Mouse (Mus musculus): ENCODE results near the gene Wwc2. TPM values are rescaled to one million over a fixed set of nuclear protein-coding genes. Genes with fewer than 3 reads are reported as not detected.

Gene Wwc2
- polyA plus RNA-seq, 1 experiment from 2014 or later: 12.7 TPM

GRCm38 (mm10) chr8:47941028-47941427 lies 49.7 kb downstream of the Wwc2 start:
- H3K4me2 ChIP-seq (ENCODE audit: low read depth, low read length): no peak overlapping the region
- no peak overlapping the region; the same call in 1 of the 2 replicates for H3K27ac ChIP-seq (replicated peaks; ENCODE audit: low read depth, low read length)
- WGBS: 78% methylated on average over 4 of the region's 5 CpGs
- no peak overlapping the region for H3K4me3 ChIP-seq (ENCODE audit: low read depth, low read length)
- peak; percentile 56 for DNase-seq (ENCODE audit: low spot score)
- H3K36me3 ChIP-seq (ENCODE audit: control insufficient read depth, insufficient read depth, low read length): no peaks in the 10 kb centered on the region
- ATAC-seq (ENCODE audit: low read depth): no peak
- no peaks in the 10 kb centered on the region for H3K9me3 ChIP-seq (ENCODE audit: control insufficient read depth, low read length)
- peaks cover 13% of the 10 kb centered on the region for H3K4me1 ChIP-seq (ENCODE audit: control insufficient read depth, insufficient read depth, low read length)
- no peak overlapping the region for H3K9ac ChIP-seq (ENCODE audit: low read depth, low read length)
- no peaks in the 10 kb centered on the region for H3K27me3 ChIP-seq (replicated peaks; ENCODE audit: control insufficient read depth, insufficient read depth, low read length)

GRCm38 (mm10) chr8:47939933-47940870 lies 50.5 kb downstream of the Wwc2 start:
- Histone ChIP-seq H3K4me2 (ENCODE audit: low read depth, low read length) (no peak overlapping the region), H3K9me3 (ENCODE audit: control insufficient read depth, low read length) (no peaks in the 10 kb centered on the region), H3K36me3 (ENCODE audit: control insufficient read depth, insufficient read depth, low read length) (no peaks in the 10 kb centered on the region), H3K9ac (ENCODE audit: low read depth, low read length) (no peak overlapping the region), H3K27ac (replicated peaks; ENCODE audit: low read depth, low read length) (peak overlapping the region; percentile 48), H3K27me3 (replicated peaks; ENCODE audit: control insufficient read depth, insufficient read depth, low read length) (no peaks in the 10 kb centered on the region), H3K4me3 (ENCODE audit: low read depth, low read length) (no peak overlapping the region), H3K4me1 (ENCODE audit: control insufficient read depth, insufficient read depth, low read length) (peaks cover 13% of the 10 kb centered on the region)
- DNase-seq (ENCODE audit: low spot score) (no peak), ATAC-seq (ENCODE audit: low read depth) (no peak)
- 69% methylated on average over 10 of the region's 10 CpGs for WGBS

GRCm38 (mm10) chr8:47939217-47939616 lies 51.5 kb downstream of the Wwc2 start:
- Histone ChIP-seq H3K4me1 (ENCODE audit: control insufficient read depth, insufficient read depth, low read length) (peaks cover 13% of the 10 kb centered on the region), H3K27ac (replicated peaks; ENCODE audit: low read depth, low read length) (no peak overlapping the region), H3K27me3 (replicated peaks; ENCODE audit: control insufficient read depth, insufficient read depth, low read length) (no peaks in the 10 kb centered on the region), H3K4me2 (ENCODE audit: low read depth, low read length) (no peak overlapping the region), H3K9me3 (ENCODE audit: control insufficient read depth, low read length) (no peaks in the 10 kb centered on the region), H3K4me3 (ENCODE audit: low read depth, low read length) (no peak overlapping the region), H3K9ac (ENCODE audit: low read depth, low read length) (no peak overlapping the region), H3K36me3 (ENCODE audit: control insufficient read depth, insufficient read depth, low read length) (no peaks in the 10 kb centered on the region)
- DNase-seq (ENCODE audit: low spot score): no peak
- no peak for ATAC-seq (ENCODE audit: low read depth)
- 81% methylated on average over 7 of the region's 7 CpGs for WGBS

- Histone ChIP-seq H3K27me3 (replicated peaks; ENCODE audit: control insufficient read depth, insufficient read depth, low read length) (no peaks in the 10 kb centered on the region), H3K4me3 (ENCODE audit: low read depth, low read length) (no peak overlapping the region), H3K9me3 (ENCODE audit: control insufficient read depth, low read length) (no peaks in the 10 kb centered on the region), H3K36me3 (ENCODE audit: control insufficient read depth, insufficient read depth, low read length) (no peaks in the 10 kb centered on the region), H3K9ac (ENCODE audit: low read depth, low read length) (no peak overlapping the region), H3K27ac (replicated peaks; ENCODE audit: low read depth, low read length) (no peak overlapping the region), H3K4me2 (ENCODE audit: low read depth, low read length) (no peak overlapping the region), H3K4me1 (ENCODE audit: control insufficient read depth, insufficient read depth, low read length) (peaks cover 37% of the 10 kb centered on the region)
- 56% methylated on average over 9 of the region's 9 CpGs for WGBS
- DNase-seq (ENCODE audit: low spot score) (no peak), ATAC-seq (ENCODE audit: low read depth) (no peak)
These were observed 54.3 kb downstream of the Wwc2 start for GRCm38 (mm10) chr8:47936386-47936785.

GRCm38 (mm10) chr8:47935461-47935860 lies 55.3 kb downstream of the Wwc2 start:
- DNase-seq (ENCODE audit: low spot score): no peak
- Histone ChIP-seq H3K4me1 (ENCODE audit: control insufficient read depth, insufficient read depth, low read length) (peaks cover 30% of the 10 kb centered on the region), H3K9me3 (ENCODE audit: control insufficient read depth, low read length) (no peaks in the 10 kb centered on the region), H3K27ac (replicated peaks; ENCODE audit: low read depth, low read length) (no peak overlapping the region), H3K4me3 (ENCODE audit: low read depth, low read length) (no peak overlapping the region), H3K27me3 (replicated peaks; ENCODE audit: control insufficient read depth, insufficient read depth, low read length) (no peaks in the 10 kb centered on the region), H3K36me3 (ENCODE audit: control insufficient read depth, insufficient read depth, low read length) (no peaks in the 10 kb centered on the region), H3K9ac (ENCODE audit: low read depth, low read length) (no peak overlapping the region), H3K4me2 (ENCODE audit: low read depth, low read length) (no peak overlapping the region)
- no peak for ATAC-seq (ENCODE audit: low read depth)
- 83% methylated on average over 5 of the region's 5 CpGs for WGBS

GRCm38 (mm10) chr8:47933087-47933486 lies 57.6 kb downstream of the Wwc2 start:
- no peaks in the 10 kb centered on the region for H3K9me3 ChIP-seq (ENCODE audit: control insufficient read depth, low read length)
- H3K27ac ChIP-seq (replicated peaks; ENCODE audit: low read depth, low read length): peak overlapping the region; percentile 76; the same call in 1 of the 2 replicates
- H3K4me2 ChIP-seq (ENCODE audit: low read depth, low read length): no peak overlapping the region
- H3K9ac ChIP-seq (ENCODE audit: low read depth, low read length): no peak overlapping the region
- DNase-seq (ENCODE audit: low spot score): no peak
- WGBS: 84% methylated on average over 3 of the region's 3 CpGs
- no peak for ATAC-seq (ENCODE audit: low read depth)
- H3K4me1 ChIP-seq (ENCODE audit: control insufficient read depth, insufficient read depth, low read length): peaks cover 24% of the 10 kb centered on the region
- no peak overlapping the region for H3K4me3 ChIP-seq (ENCODE audit: low read depth, low read length)
- no peaks in the 10 kb centered on the region for H3K27me3 ChIP-seq (replicated peaks; ENCODE audit: control insufficient read depth, insufficient read depth, low read length)
- no peaks in the 10 kb centered on the region for H3K36me3 ChIP-seq (ENCODE audit: control insufficient read depth, insufficient read depth, low read length)

- 0 out of 2 replicates have a peak overlapping the region, but pooled peaks have one; percentile 25 for H3K9ac ChIP-seq (ENCODE audit: low read depth, low read length)
- peak; percentile 90 for ATAC-seq (ENCODE audit: low read depth)
- peak; percentile 90 for DNase-seq (ENCODE audit: low spot score)
- H3K36me3 ChIP-seq (ENCODE audit: control insufficient read depth, insufficient read depth, low read length): no peaks in the 10 kb centered on the region
- no peaks in the 10 kb centered on the region for H3K9me3 ChIP-seq (ENCODE audit: control insufficient read depth, low read length)
- H3K27me3 ChIP-seq (replicated peaks; ENCODE audit: control insufficient read depth, insufficient read depth, low read length): no peaks in the 10 kb centered on the region
- 19% methylated on average over 16 of the region's 16 CpGs for WGBS
- H3K4me2 ChIP-seq (ENCODE audit: low read depth, low read length): peak overlapping the region; percentile 48
- H3K4me1 ChIP-seq (ENCODE audit: control insufficient read depth, insufficient read depth, low read length): peaks cover 24% of the 10 kb centered on the region
- no peak overlapping the region; the same call in 1 of the 2 replicates for H3K4me3 ChIP-seq (ENCODE audit: low read depth, low read length)
- H3K27ac ChIP-seq (replicated peaks; ENCODE audit: low read depth, low read length): peak overlapping the region; percentile 76
These were observed 58.5 kb downstream of the Wwc2 start for GRCm38 (mm10) chr8:47932028-47932790.

GRCm38 (mm10) chr8:47931371-47931770 lies 59.4 kb downstream of the Wwc2 start:
- H3K27me3 ChIP-seq (replicated peaks; ENCODE audit: control insufficient read depth, insufficient read depth, low read length): no peaks in the 10 kb centered on the region
- 70% methylated on average over 7 of the region's 7 CpGs for WGBS
- DNase-seq (ENCODE audit: low spot score) (no peak), ATAC-seq (ENCODE audit: low read depth) (no peak)
- no peak overlapping the region for H3K27ac ChIP-seq (replicated peaks; ENCODE audit: low read depth, low read length)
- no peaks in the 10 kb centered on the region for H3K36me3 ChIP-seq (ENCODE audit: control insufficient read depth, insufficient read depth, low read length)
- no peak overlapping the region for H3K4me3 ChIP-seq (ENCODE audit: low read depth, low read length)
- H3K4me1 ChIP-seq (ENCODE audit: control insufficient read depth, insufficient read depth, low read length): peaks cover 24% of the 10 kb centered on the region
- no peak overlapping the region for H3K4me2 ChIP-seq (ENCODE audit: low read depth, low read length)
- no peaks in the 10 kb centered on the region for H3K9me3 ChIP-seq (ENCODE audit: control insufficient read depth, low read length)
- H3K9ac ChIP-seq (ENCODE audit: low read depth, low read length): no peak overlapping the region

Data from embryonic facial prominence, embryonic 14.5 days (tissue).